Mouse (Mus musculus): ENCODE data around the gene Cgrrf1.

DNA sequence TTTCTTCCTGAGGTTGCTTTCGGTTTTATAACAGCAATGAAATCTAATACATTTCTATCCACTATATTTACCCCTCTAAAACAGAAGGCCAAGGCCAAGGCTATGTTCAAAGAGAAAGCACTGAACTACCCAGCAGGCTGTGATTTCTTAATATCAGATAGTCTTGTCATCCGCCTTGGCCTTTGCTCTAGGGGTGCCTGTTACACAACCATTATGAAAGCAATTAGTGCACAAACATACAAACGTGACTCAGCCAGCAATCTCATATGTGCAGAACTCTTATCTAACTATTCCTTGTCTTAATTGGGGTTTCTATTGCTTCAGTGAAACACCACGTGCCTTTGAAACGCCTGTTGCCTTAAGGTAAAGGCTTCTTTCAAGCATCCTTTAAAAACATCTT lies 37.8 kb upstream of the Cgrrf1 start:
- TF ChIP-seq GATA1 (IDR thresholded peaks at IDR 0.05; ENCODE audit: borderline replicate concordance, low read length), result no peak
- TF ChIP-seq FLI1 (IDR thresholded peaks at IDR 0.05; ENCODE audit: low read length), result no peak

Measured in megakaryocyte, embryonic 14.5 days (primary cell).